Mouse (Mus musculus): ENCODE data around the gene Bmyc. TPM values are rescaled to one million over a fixed set of nuclear protein-coding genes. Genes with fewer than 3 reads are reported as not detected.
"Not testable (repeated sequence)": the region's sequence is repeated elsewhere in the genome, so short reads cannot be mapped to it uniquely, and the experiment has no call there.

Gene Bmyc
- total RNA-seq, 2 experiments from 2014 or later = 89.7 to 94.0 TPM

DNA sequence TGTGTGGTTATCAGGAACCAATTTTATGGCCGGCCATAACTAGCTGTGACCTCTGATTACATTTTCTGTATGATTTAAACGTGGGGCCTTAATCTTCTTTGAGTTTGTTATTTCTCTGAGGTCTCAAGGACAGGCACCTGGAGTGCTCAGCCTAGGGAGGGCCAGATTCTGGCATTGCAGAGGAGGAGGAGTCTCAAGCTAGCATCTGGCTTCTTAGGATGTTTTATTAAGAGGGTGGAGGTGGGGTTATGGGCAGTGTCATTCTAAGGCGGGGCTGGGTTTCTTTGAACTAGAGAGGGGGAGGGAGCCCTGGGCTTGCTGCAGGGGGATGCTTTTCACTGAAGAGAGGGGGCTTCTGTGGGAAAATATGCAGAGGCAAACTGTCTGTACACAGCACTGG, 5.1 kb downstream of the Bmyc start:
- DNase-seq (ENCODE audit: low spot score in 2 of 2) = not testable (repeated sequence)

DNA sequence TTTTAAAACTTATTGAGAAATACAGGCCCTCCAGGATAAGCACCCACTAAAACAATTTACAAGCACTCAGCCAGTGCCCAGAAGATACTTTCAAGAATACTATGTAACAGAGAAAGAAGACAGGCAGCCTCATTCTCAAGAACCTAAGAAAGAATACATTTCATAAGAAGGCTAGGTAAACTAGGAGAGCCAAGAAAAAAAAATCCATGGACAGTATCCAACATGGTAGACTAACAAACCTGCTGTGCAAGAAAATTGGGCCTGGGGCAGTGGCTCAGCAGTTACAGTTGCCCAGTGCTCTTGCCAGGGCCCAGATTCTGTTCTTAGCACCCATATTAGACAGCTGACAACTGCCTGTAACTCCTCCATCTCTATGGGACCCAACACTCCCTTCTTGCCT, 10.7 kb downstream of the Bmyc start:
- no peak for DNase-seq (ENCODE audit: low spot score in 2 of 2)

GRCm38 (mm10) chr2:25733199-25733930, 26.8 kb downstream of the Bmyc start:
- DNase-seq (ENCODE audit: low spot score in 2 of 2) = no peak

- not testable (repeated sequence) for DNase-seq (ENCODE audit: low spot score in 2 of 2)
Measured at GRCm38 (mm10) chr2:25736709-25737108, 30.2 kb downstream of the Bmyc start, which contains the start of gene Obp2b. Gene Obp2b, plus strand, starts transcription at chr2:25737009.

- no peak for DNase-seq (ENCODE audit: low spot score in 2 of 2)
Measured at GRCm38 (mm10) chr2:25741671-25742070, 35.1 kb downstream of the Bmyc start.

DNA sequence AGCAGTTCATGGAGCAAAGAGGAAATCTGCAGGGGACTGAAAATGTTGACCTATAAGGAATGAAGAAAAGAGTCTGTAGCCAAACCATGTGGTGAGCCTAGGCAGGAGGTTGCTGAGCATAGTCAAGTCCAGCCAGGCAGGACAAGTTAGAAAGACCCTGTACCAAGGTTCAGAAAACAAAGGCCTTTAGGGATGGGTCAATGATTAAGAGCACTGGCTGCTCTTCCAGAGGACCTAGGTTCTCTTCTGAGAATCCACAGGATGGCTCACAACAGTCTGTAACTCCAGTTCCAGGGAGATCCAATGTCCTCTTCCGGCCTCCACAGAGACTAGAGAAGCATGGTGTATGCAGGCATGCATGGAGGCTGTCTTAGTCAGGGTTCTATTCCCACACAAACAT, 47.7 kb downstream of the Bmyc start:
- no peak for DNase-seq (ENCODE audit: low spot score in 2 of 2)

Other genes starting within 250 kb of the Bmyc start
- 1 to 10 TPM in 1 of 2 experiments, not detected in 1; 1.5 TPM for gene Clic3, start 249.9 kb upstream of the Bmyc start, total RNA-seq (2021)
- gene Paxx, start 245.6 kb upstream of the Bmyc start, total RNA-seq (2021) = 10 to 100 TPM; 64.5 to 69.1 TPM
- gene Ptgds, start 236.7 kb upstream of the Bmyc start, total RNA-seq (2021) = 1,000 to 10,000 TPM; 2,769 to 3,095 TPM
- not detected for gene Lcn12, start 212.8 kb upstream of the Bmyc start, total RNA-seq (2021)
- gene Fbxw5, start 206.0 kb upstream of the Bmyc start, total RNA-seq (2021) = 100 to 1,000 TPM; 105 to 114 TPM
- under 1 TPM; 0.52 to 0.74 TPM for gene C8g, start 205.0 kb upstream of the Bmyc start, total RNA-seq (2021)
- 10 to 100 TPM; 11.6 to 11.9 TPM for gene Traf2, start 159.8 kb upstream of the Bmyc start, total RNA-seq (2021)
- gene Edf1, start 148.9 kb upstream of the Bmyc start, total RNA-seq (2021) = 100 to 1,000 TPM; 199 to 203 TPM
- gene Mamdc4, start 131.9 kb upstream of the Bmyc start, total RNA-seq (2021) = 1 to 10 TPM; 1.1 to 1.3 TPM
- gene Phpt1, start 131.5 kb upstream of the Bmyc start, total RNA-seq (2021) = 10 to 100 TPM; 60.3 to 63.0 TPM
- 10 to 100 TPM; 85.6 to 86.3 TPM for gene Ajm1, start 125.0 kb upstream of the Bmyc start, total RNA-seq (2021)
- gene Rabl6, start 98.2 kb upstream of the Bmyc start, total RNA-seq (2021) = 100 to 1,000 TPM; 146 to 150 TPM
- not detected for gene Ccdc183, start 89.1 kb upstream of the Bmyc start, total RNA-seq (2021)
- 10 to 100 TPM; 21.7 to 23.1 TPM for gene Tmem141, start 84.7 kb upstream of the Bmyc start, total RNA-seq (2021)
- under 1 TPM; 0.66 to 0.79 TPM for gene Fcna, start 78.7 kb upstream of the Bmyc start, total RNA-seq (2021)
- not detected for gene Lcn8, start 53.6 kb upstream of the Bmyc start, total RNA-seq (2021)
- gene Lcn5, start 48.8 kb upstream of the Bmyc start, total RNA-seq (2021) = not detected
- not detected for gene Lcn6, start 30.0 kb upstream of the Bmyc start, total RNA-seq (2021)
- not detected for gene Lcn10, start 24.0 kb upstream of the Bmyc start, total RNA-seq (2021)
- gene Obp2a, start 6.7 kb upstream of the Bmyc start, total RNA-seq (2021) = not detected
- not detected for gene Obp2b, start 30.3 kb downstream of the Bmyc start, total RNA-seq (2021)
- gene Lcn3, start 58.8 kb downstream of the Bmyc start, total RNA-seq (2021) = not detected
- not detected for gene Lcn11, start 70.3 kb downstream of the Bmyc start, total RNA-seq (2021)
- not detected for gene Gm13539, start 75.5 kb downstream of the Bmyc start, total RNA-seq (2021)
- not detected for gene Glt6d1, start 109.1 kb downstream of the Bmyc start, total RNA-seq (2021)
- gene Lcn9, start 116.4 kb downstream of the Bmyc start, total RNA-seq (2021) = not detected
- gene Sohlh1, start 140.5 kb downstream of the Bmyc start, total RNA-seq (2021) = not detected
- gene Kcnt1, start 157.0 kb downstream of the Bmyc start, total RNA-seq (2021) = 100 to 1,000 TPM; 118 to 130 TPM